Mouse (Mus musculus) embryo, embryonic 9.5 days (tissue): ENCODE measurements around the gene Med25.

Experiments used
- DNase-seq: peaks from one replicate; pipeline ENCODE4 v3.0.0-alpha.2; 2017; ENCODE audit errors: extremely low spot score

Gene Med25

DNA sequence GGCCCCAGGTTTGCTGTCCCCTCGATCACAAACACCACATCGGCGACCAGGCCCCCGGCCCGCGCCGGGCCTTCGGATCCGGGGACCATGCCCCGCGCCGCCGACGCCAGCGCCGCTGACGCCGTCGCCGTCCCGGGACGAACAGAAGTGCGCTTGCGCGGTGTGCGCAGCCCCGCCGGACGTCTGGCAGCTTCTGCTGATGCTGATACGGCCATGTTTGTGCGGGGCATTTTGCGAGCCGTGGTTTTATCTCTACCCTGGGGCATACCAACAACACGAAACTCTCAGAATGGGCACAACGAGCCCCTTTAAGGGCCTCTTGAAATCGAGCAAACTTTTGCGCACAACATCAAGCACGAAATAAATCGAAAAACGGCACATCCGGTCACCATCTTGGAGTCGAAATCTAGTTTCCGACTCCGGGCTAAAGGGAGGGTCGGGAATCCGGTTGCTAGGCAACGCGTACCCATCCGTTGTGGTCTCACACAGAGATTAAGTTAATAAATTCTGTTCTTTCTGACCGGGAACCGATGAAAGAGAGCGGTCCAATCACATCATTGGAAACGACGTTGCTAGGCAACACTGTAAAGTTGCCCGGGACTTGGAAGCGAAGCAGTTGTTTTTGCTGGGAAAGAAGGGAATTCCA, at the start of gene Med25:
TSS of gene Med25 (minus strand) at position 437 of the 646 bp plus-strand sequence.
- peak; percentile 94 for DNase-seq

DNA sequence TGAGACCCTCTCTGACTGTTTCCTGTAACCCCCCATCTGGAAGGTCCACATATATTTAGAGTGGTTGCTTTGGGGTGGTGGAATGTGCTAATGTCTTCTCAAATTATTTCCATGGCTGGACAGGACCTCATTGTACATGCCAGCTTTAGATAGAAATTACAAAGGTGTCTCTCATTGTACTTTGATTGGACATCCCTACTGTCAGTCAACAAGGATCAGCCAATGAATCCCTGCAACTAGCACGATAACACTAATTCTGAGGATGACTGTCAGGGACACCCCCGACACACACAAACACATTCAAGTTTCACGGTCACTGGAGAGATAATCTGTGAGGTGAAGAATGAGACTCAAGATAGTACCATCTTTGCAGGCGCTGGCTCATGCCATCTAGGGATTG, 46.2 kb upstream of the Med25 start:
- DNase-seq: no peak

DNA sequence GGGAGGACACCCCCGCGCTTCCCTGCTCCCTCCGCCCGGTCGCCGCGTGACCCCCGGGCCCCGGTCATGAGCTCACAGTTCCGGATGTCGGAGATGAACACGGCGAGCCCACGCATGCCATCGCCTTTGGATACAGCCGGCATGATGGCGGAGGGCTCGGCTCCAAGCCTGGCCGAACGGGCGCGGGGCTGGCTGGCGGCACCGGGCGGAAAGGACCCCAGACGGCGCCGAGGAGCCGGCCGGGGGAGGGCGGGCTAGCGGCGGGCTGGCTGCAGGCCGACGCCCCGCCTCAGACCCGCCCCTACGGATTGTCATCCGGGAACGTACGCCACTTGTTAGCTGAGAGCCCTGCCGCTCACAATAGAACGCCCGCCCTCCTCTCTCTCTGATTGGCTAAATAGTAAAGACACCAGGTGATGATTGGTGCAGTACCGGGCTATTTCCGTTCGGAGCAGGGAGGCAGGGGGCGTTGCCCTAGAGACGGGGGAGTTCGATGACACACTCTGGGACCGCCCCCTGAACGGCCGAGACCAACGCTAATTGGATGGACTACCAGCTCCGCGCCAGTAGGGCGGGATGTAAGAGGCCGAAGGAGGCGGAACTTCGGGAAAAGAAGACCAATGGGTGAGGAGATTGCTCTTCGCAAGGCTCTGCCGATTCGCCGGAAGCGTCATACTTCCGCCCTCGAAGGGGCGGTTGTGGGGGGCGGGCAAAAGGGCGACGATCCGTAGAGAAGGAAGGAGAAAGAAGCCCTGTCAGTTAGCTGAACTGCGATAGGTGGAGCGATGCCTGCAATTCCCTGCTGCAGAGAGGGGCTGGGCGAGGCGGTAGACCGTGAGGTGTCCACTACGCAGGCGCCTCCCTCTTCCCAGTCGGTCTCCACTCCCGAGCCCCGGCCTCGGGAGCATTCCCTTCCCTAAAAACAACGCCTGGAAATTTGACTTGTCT, 37.0 kb upstream of the Med25 start, which contains the start of gene Ap2a1:
TSS of gene Ap2a1 (minus strand) at position 293 of the 948 bp plus-strand sequence.
- peak; percentile 100 for DNase-seq

DNA sequence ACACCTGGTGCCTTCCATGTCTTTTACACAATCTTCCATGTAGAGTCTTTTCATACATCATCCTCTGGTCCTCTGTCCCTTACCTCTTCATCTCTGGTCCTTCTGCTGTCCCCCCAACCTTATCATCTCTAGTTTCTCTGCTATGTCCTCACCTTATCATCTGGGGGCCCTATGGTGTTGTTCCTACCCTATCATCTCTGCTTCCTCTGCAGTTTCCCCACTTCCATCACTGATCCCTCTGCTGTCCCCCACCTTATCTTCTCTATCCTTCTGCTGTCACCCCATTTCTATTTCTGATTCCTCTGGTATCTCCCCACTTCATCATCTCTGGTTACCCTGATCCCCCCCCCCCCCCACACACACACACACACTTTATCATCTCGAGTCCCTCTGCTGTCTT, 36.1 kb upstream of the Med25 start:
- no peak for DNase-seq

DNA sequence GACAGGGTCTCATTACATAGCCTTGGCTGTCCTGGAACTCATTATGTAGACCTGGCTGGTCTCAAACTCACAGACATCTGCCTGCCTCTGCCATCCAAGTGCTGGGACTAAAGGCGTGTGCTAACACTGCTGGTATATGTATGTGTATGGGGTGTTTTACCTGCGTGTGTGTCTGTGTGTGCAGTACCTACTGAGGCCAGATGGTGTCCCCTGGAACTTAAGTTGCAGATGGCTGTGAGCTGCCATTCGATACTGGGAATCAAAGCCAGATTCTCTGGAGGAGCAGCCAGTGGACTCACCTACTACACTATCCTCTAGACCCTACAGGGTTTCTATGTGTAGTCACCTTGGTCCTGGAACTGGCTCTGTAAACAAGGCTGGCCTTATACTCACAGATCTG, 33.0 kb upstream of the Med25 start:
- no peak for DNase-seq

DNA sequence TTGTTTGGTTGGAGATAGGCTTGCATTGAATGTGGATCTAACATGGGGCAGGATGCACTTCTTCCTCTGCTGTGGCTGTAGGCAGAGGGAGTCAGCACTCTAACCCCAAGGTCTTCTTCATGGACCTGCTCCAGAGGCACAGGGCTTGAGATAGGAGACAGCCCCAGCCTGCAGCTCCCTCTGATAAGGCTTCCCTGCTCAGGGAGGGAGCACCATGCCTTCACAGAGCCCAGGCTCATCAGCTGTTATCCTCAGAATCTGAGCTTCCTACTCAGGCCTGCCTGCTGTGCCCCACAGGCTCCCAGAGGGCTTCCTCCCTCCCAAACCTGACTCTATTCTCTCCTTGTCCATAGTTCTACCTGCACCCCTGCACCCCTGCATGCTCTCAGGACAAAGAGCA, 30.0 kb upstream of the Med25 start:
- DNase-seq: no peak

DNA sequence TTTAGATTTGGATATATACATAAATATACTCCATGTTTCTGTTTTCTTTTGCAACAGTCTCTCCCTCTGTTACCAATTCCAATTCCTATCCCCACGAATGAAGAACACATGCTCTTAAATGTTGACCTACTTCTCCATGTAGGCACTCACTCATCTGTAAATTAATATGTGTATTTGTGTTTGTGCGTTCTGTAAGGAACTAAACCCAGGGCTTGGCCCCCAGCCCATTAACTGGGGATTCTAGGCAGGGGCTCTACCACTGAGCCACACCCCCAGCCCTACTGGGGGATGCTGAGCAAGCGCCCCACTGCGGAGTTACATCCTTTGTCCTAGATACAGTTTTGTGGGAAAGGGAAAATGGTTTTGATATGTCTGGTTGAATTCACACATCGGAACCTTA, 26.6 kb upstream of the Med25 start:
- DNase-seq: no peak

DNA sequence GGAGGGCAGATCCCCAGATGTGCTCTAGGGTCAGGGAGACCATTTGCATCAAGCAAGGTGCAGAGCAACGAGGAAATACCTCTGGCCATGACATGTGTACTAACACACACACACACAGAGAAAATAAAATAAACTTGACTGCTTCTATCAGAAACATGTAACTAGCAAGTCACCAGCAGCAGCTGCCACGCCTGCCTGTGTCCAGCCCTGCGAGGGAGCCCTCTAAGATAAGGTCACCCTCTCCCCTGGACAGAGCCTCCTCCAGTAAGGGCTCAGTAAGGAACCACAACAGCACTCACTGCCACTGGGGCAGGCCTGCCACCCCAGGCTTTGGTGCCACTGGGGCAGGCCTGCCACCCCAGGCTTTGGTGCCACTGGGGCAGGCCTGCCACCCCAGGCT, 25.7 kb upstream of the Med25 start:
- DNase-seq: no peak

DNA sequence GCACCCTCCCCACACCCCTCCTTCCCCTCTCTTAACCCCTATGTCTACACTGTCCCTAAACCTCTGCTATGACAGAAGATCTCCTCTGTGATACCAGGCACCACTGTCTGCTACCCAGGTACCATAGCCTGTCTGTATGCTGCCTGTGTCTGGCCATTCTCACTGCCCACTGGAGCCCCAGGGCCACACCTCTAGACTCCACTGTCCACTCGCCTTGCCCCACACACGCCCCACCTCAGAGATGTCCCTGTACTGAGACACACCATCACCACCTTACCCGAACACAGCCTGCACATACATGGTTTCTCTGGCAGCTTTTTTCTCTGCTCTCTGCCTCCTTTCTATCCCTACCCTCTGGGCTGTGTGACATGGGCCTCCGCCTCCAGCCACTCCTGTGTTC, 24.4 kb upstream of the Med25 start:
- DNase-seq: no peak

DNA sequence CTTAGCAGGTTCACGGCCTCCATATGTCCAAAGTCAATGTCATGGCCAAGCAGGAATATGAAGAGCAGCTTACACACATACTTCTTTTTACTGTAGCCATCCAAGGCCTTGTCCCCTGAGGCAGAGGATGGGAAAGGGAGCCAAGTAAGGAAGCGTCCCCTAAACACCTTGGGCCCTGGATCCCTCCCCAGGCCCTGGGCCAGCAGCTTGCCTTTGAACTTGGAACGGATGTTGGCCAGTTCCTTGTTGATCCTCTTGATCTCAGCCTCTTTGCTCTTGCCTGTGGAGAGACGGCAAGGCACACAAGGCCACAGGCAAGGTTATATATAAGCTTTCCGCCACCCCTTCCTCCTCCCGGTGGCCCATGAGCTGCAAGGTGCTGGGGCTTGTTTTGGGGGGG, 23.7 kb upstream of the Med25 start:
- no peak for DNase-seq

DNA sequence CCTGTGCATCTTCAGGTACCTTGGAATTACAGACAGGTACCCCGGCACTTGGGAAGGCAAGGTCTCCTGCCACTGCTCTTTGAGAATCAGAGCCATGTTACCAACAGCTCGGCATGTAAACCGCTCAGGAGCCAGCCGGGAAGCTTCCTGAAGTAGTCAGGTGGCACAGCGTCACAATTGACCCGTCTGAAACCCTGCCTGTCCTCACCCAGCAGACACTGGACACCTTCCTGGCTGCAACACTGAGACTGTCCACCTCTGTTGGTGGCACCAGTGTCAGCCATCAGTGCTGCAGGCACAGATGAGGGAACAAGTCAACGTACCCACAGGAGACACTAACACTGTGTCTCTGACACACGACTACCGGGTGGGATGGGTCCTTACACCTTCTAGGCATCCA, 22.8 kb upstream of the Med25 start:
- no peak for DNase-seq

DNA sequence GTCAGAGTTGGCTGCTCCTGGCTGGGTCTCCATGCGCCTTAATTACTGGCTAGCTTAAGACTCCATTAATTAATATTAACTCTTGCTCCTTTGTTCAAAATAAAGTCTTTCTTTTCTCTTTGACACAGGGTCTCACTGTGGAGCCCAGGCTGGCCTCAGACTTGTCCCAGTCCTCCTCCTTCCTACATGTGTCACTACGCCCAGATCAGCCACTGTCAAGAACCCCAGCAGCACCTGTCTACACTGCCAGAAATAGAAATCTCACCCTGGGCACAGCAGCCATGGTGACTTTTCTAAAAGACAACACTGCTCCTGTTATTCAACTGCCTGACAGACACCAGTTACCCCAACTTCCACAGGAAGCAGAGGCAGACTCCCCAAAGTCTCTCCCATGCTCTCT, 21.9 kb upstream of the Med25 start:
- no peak for DNase-seq

DNA sequence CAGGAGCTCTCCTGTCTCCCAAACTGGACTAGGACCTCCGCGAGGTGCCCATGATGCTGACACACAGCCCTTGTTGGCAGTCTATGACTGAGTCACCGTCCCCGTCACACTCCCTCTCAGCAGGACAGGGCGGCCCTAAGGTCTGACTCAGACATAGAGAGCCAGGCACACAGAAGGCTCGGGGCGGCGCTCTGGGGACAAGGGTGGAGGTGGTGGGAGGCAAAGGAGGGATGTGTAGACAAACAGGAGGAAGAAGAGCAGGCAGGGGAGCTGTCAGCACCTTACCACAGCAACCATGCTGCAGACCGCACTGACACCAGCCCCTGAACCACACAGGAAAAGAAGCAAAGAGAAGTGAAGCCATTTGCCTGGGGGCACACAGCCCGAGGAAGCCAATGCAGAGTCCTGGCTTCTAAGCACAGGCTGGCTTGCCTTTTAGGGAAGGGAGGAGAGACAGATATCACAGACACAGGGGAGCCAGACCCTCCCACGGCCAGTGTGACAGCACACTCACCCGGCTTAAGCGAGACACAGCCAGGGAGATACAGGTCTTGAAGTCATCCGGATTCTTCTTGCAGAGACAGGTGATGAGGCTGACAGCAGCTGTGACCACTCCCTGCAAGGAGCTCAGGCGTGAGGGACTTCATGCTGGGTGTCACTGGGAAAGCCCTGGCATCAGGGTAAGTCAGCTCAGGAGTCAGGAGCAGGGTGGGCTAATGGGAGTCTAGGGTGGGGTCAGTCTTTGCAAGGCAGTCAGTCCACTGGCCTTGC, 16.4 kb upstream of the Med25 start:
- no peak for DNase-seq

DNA sequence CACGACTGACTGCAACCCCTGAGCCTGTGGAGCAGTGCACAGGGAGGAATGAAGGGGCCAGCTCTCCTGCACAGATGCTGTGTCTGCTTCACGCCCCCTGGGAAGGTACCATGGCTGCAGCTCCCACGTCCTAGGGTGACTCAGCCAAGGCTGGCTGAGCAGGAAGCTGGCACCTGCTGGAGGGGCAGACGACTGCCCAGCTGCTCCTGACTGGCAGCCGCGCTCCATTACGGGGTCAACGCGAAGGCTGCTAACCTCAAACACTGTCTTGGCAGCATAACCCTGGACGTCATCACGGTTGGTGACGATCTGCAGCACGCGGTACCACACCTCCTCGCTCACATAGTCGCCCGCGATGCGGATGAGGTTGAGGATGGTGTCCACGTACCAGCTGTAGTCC, 12.9 kb upstream of the Med25 start:
- no peak for DNase-seq

DNA sequence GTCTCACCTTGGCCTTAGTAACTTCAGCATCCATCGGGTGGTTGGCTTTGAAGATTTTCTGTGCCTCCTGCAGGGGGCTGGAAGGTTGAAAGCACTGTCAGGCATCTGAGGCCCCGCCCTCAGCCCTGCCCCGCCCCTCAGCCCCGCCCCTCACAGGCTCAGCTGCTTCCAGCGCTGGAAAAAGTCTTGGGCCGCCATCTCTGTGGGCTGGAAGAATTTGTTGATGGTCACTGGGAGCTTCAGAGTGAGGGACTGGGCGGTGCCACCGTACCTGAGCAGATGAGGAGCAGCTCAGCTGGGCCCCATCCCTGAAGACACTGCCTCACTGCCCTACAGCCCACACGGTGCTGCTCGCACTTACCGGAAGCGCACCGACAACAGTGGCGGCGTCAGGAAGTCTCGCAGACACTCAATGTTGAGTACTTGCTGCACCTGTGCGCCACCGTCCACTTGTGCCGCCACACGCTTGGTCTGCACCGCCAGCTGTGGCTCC, 8.8 kb upstream of the Med25 start:
- peak; percentile 85 for DNase-seq

DNA sequence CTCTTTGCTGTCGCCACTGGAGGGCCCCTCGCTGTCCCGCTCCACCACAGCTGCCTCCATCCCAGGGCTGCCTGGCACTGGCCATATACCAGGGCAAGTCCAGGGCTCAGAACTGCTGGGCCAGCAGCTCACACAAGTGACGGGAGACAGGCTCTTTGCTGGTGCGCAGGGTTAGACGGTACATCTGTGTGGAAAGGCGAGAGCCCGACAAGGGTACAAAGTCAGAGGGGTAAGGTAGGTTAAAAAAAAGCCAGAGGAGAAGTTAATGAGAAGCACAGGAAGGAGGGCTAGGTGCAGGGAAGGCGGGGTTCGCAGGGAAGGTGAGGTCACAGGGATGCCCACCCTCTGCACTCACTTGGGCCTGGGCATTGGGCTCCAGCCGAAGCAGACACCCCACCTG, 8.1 kb upstream of the Med25 start:
- DNase-seq: no peak

DNA sequence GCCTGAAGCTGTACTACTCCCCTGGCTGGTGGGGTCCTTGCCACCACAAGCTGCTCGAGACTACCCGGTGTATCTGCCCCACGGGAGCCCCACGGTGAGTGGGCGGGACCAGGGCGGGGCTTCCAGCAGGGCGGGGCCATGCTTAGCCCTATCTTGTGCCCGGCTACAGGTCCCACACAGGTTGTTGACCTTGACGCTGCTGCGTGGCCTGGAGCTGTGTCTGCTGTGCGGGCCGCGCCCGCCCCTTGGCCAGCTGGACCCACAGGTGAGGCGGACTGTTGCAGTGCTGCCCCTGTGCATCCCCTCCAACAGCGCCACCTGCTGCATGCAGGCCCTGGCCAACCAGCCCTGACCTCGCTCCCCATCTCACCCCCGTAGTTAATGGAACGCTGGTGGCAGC, 6.1 kb upstream of the Med25 start:
- peak; percentile 38 for DNase-seq

DNA sequence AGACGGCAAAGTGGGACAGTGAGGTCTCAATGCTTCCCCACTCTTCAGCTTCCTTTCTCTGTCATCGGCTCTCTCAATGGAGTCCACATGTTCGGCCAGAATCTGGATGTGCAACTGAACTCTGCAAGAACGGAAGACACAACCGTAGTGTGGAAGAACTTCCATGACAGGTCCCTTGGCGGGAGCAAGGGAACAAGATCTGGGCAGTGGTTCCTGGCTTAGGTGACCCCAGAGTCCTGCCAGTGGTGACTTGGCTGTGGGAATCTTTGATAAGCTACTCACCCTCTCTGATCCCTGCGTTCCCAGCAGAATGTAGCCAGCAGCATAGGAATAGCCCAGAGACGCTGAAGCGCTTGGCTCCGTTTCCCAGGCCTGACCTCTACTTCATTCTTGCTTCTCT, 4.0 kb upstream of the Med25 start:
- DNase-seq: no peak

DNA sequence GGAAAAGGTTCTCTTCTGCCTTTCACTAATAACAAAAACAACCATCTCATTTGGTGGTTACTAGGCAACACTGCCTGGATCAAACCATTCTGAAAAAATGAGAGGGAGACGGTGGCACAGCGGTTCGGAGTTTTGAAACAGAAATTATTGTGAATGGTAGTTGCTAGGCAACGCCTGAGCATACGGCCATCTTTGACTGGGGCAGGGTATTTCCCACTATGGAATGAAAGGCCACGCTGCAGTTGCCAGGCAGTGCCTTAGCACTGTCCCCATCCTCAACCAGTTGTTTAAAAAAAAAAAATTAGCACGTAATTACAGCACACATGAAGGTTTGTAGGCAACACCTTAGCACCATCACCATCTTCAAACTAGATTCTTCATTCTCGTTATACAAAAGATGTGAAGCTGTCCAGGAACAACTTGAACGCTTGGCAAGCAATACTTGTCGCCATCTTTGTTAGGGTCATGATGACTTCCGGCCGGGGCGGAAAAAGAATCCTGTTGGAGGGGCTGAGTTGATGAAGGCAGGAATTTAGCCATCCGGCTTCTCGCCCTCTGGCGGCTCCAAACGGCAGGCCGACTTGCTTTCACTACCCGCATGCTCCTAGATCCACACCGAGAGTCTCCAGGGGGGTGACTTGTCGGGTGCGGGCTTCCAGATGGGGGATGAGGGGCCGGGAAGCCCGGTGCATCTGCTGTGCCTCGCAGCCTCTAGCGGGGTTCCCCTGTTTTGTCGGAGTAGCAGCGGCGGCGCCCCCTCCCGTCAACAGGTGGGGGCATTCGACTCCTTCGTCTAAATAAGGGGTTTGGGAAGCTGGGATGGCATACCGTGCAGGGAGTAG, 3.3 kb upstream of the Med25 start, which contains the start of gene Fuz:
TSS of gene Fuz (plus strand) at position 487 of the 842 bp plus-strand sequence.
- peak; percentile 91 for DNase-seq

DNA sequence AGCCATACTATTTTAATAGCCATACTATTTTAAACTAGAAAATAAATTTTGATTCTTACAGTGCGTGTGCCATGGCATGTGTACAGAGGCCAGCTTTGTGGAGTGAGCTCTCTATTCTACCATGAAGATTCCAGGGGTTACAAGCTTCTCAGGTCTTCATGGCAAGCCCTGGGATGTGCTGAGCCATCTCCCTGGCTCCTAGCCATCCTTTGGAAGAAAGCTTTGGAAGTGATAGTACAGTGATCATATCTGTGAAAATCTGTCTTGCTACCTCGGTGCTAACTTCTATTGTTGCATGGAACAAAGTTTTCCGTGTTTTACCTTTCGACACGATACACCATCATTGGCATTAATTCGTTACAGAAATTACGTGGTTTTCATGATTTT, 2.7 kb upstream of the Med25 start:
- no peak for DNase-seq

DNA sequence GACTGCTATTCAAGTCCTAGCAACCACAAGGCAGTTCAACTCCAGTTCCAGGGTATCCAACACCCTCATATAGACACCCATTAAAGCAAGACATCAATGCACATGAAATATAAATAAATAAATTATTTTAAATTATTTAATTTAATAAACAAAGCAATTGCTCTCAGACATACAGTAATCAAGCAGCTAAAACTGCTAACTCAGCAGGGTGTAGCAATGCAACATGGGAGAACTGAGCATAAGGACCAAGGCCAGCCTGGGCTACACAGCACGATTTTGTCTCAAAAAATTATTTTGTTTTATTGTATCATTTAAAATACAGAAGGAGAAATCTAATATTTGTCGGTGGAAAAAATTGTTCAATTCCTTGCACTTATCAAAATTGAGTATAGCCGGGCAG, 1.7 kb upstream of the Med25 start:
- DNase-seq: no peak
